Mouse (Mus musculus) layer of hippocampus, postnatal 36 days (tissue): ENCODE data around the gene Mast1. TPM values are rescaled to one million over a fixed set of nuclear protein-coding genes. Genes with fewer than 3 reads are reported as not detected.

Source experiments
- DNase-seq, 2 experiments: peaks; one replicate each; pipeline ENCODE4 v3.0.0; 2022
- total RNA-seq, 2 experiments: library from RNA; stranded (reverse); gene quantifications; 2 replicates each; pipeline ENCODE4 v1.2.3; 2021

Mast1 gene
- 10 to 100 TPM; 79.5 TPM for total RNA-seq

- peak; percentile 68 to 72 for DNase-seq
Observed at GRCm38 (mm10) chr8:84936962-84937546, at the start of gene Mast1. Mast1 (minus strand) TSS chr8:84937359.

- no peak for DNase-seq
Observed at GRCm38 (mm10) chr8:84986379-84986945, 49.3 kb upstream of the Mast1 start.

- peak; percentile 92 to 94 for DNase-seq
Observed at GRCm38 (mm10) chr8:84985684-84986378, 48.7 kb upstream of the Mast1 start.

DNA sequence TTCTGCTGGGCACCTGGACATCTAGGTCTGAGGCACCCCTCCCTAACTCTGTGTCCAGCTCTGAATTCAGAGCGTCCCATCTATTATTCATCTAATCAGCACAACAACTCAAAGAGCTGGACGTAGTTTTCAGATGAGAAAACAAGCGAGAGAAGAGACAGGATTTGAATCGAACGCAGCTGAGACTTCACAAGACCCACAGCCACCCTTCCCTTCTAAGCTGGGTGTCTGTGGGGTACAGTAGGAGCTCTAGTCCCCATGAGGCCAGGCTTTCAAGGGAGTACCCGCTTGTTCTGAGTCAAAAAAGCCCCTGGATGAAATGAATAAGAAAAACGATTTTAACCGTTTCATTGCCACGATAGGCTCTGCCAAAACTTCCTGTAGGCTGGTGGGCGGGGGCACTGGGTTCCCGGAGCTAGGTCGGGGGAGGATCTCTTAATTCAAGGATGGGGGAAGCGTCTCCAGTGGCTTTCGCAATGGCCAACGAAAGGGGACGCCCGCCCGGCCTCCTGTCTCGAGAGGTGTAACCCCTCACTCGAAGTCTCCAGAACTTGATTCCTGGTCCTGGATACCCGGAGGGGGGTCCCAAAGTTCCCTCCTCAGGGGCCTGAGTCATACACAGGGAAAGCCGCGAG, 48.0 kb upstream of the Mast1 start:
- no peak for DNase-seq

DNA sequence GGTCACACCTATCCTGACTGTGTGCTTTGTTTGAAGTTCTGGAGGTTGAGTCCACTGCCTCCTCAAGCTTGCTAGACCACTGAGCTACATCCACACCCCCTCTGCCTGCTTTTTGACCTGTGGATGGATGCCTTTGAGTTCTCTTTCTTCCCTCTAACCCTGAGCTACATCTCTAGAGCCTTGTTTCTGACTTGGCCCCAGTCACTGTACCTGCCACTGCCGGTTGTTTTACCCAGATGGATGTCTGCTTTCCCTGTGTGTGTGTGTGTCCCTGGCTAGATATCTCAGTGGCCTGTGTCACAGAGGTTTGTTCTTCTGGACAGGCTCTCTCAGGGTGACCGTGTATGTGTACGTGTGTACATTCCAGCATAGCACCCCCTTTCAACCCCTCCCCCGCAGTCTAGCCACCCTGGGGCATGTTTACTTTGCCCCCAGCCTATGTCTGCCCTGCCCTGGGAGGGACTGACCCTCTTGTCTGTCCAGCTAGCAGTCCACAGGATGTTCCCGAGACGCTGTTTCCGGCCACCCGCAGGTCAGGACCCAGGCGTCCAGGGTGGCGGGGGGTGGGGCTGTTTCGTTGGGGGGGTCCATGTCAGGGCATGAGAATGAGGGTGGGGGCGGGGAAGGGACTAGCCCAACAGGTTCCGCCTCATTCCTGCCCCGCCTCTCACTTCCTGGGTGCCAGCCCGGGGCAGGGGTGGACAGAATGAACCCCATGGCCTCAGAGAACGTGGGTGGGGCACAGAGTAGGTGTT, 47.3 kb upstream of the Mast1 start:
- DNase-seq, result no peak

DNA sequence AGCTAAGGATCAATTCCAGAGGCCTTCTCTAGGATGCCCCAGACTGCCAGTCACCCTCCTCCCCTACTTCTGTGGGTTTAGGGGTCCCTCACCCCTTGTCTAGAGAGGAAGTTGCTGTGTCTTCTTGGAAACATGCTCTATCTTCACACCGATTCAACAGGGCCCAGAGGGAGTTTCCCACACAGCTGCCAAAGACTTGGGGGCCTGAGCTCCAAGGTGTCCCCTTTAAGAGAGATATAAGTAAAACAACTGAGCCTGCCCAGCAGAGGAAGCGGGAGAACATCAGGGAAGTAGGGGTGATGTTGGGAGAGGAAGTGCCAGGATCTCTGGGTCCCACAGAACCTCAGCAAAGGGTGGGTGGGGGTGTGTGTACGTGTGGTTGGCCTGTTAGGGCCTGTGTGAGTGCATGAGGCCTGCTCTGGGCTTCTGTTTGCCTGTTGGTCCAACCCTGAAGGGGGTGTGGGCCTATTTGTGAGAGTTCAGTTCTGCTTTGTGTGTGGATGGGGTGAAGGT, 45.4 kb upstream of the Mast1 start:
- DNase-seq, result no peak

DNA sequence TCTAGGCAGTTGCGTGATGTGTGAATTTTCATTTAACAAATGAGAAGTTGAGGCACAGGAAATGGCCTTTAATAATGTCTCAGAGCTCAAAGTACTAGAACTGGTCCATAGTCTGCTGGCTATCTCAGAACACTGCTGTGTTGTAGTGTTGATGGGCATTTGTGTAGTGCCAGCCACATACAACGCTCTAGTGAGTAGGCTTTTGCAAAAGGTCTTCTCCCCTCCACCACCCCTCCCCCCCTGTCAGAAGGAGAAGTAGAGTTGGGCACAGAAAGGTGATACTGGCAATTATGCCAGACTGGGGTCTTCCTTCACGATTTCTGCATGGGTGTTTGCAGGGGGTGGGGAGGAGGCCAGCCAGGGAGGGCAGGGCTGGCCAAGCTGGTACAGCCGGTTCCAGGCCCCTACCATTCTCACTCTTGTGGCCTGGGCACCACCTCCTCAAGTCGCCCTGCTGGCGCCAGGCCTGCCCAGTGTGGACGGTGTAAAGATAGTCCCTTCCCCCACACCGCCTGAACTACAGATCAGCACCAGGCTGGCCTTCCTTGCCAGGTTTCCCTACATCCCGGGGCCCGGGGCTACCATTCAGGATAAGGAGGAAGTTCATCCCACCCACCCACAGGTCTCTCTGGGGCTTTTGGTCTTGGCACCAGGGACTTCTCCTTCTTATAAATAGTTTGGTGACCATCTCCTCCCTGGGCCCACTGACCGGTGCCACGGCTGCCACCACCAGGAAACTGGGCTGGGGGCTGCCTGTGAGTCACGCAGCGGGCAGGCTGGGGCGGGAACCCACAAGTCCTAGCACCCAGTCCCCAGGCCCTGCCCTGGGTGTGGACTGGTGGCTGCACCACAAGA, 44.7 kb upstream of the Mast1 start:
- peak in 1 of 2 experiments; percentile 18 for DNase-seq

GRCm38 (mm10) chr8:84980622-84981358, 43.6 kb upstream of the Mast1 start:
- peak in 1 of 2 experiments; percentile 35 for DNase-seq

DNA sequence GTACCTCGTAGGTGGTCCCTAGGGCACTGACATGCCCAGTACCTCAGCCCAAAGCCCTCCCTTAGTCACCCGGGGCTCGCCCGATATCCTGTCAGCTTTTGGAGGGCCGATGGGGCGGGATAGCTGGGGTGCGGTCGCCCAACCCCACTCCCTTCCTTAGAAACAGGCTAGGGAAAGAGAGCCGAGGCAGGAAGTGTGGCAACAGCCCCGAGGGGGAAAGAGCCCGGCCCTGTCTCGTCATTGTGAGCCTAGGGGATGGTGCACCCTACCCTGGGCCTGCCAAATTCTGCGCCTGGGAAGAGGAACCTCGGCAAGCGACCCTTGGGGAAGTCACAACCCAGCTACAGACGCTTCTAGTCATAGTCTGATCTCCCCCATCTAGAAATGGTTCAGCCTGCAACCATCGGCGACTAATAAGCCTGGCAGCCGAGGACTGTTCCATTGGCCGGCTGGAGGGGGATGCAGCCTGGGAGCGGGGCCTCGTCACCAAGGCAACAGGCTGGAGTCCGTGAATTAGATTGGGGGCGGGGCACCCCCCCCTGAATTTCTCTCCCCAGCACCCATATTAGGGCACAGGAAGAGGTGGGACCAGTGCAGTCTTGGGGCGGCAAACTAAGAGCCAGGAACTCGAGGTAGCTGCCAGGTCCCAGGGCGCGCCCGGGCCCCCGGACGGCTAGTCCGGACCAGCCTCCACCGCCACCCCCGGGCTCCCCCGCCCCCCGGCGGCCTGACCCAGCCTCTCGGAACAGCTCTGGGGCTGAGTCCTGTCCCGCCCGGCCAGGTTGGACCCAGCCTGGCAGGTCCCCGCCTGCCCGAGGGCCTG, 42.7 kb upstream of the Mast1 start:
- peak; percentile 94 for DNase-seq

DNA sequence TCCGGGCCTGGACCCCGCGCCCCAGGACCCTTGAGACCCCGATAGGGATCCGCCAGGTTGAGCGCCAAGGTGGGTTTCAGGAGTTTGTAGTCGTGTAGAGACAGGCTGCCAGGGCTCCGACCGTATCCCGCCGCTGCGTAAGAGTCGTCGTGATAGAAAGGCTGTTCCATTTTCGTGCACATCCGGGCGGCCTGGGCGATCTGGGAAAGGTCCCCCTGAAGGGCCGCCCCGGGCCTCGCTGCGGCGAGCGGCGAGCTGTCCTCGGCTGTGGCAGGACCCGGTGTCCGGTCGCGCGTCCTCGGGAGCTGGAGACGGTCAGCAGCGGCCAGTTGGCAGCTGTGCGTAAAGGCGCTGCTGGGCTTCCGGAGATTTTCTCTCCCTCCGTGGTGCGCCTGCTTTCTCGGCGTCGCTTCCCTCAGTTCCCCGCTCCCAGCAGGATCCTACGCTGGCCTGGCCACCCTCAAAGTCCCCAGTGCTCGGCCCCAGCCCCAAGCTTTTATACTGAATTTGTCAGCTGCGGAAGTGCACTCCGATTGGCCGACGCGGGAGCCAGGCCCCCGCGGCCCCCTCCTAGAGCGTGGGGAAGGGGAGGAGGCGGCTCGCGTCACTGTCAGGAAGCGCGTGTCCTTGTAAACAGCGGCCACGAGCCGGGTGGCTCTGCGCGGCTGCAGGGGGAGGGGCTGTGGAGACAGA, 41.2 kb upstream of the Mast1 start, which contains the start of gene Junb:
Junb (minus strand) TSS at position 471 of the 693 bp plus-strand sequence.
- peak; percentile 95 to 97 for DNase-seq

- DNase-seq, result peak; percentile 63 to 67
Observed at GRCm38 (mm10) chr8:84977435-84978247, 40.5 kb upstream of the Mast1 start.

- DNase-seq, result no peak
Observed at GRCm38 (mm10) chr8:84976763-84977434, 39.7 kb upstream of the Mast1 start.

GRCm38 (mm10) chr8:84976031-84976762, 39.0 kb upstream of the Mast1 start:
- peak; percentile 94 to 95 for DNase-seq

DNA sequence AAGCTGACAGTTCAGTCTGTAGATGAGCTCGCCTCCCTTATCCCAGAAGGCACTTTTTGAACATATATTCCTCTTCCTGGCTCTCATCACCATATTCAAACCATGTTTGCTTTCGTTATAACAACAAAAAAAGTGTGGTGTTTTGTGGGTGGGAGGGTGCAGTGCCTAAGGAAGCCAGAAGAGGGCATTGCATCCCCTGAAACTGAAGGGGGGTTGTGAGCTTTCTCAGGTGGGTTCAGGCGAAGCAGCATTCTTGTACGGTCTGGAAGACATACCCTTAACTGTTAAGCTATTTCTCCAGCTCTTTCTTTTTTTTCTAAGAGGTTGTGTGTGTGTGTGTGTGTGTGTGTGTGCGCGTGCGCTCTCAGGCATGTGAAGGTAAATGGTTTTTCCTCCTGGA, 38.3 kb upstream of the Mast1 start:
- peak; percentile 55 to 68 for DNase-seq

- DNase-seq, result no peak
Observed at GRCm38 (mm10) chr8:84974543-84975142, 37.5 kb upstream of the Mast1 start.
